Mouse (Mus musculus) olfactory bulb, adult 2 months (tissue): Measurements from ENCODE around the gene Pcnx2.

Experiments
- CTCF ChIP-seq: fragments of 200-500 bp; IDR thresholded peaks from 2 replicates; pipeline ENCODE4 v1.5.1; 2012; ENCODE audit warnings: low read depth, mild to moderate bottlenecking, low read length, moderate library complexity; ENCODE audit not compliant: insufficient read depth
- POLR2A ChIP-seq: fragments of 200-500 bp; IDR thresholded peaks from 2 replicates; pipeline ENCODE4 v1.6.1; 2012; ENCODE audit warnings: mild to moderate bottlenecking, low read depth, low read length, moderate library complexity; ENCODE audit not compliant: insufficient read depth

DNA sequence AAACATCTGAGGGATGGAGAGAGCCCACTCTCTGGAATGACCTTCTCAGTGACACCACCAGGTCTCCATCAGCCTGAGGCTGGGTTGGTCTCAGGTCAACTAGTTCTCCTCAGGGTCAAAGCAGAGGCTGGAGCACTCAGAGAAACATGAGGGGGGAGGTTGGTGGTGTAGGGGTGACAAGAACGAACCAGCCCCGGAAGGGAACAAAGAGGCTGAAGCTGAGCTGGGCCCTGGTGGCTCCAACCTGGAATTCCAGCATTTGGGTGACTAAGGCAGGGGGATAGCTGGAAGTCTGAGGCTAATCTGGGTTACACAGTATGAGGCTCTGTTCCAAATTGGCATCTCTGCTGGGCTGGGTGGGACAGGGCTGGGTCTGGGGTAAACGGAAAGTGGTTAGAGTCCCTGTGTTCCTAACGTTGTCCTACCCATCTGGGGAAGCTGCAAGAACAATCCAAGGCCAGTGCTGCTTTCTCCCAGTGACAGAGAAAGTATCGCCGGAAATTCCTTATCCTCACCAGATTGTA lies 27.9 kb downstream of the Pcnx2 start:
- TF ChIP-seq CTCF (no peak), POLR2A (no peak)
